Mouse (Mus musculus) left cerebral cortex, adult 18-20 months (tissue): ENCODE measurements around the gene Tead2. TPM values are rescaled to one million over a fixed set of nuclear protein-coding genes. Genes with fewer than 3 reads are reported as not detected.

Experiments used
- DNase-seq, 2 experiments: peaks; one replicate each; pipeline ENCODE4 v3.0.0; 2021 to 2022; ENCODE audit warnings: low spot score in 2 of 2, mixed read lengths in 1 of 2
- total RNA-seq, 2 experiments: library from RNA; stranded (reverse); gene quantifications; 2 replicates each; pipeline ENCODE4 v1.2.3; 2021

The Tead2 gene
- total RNA-seq, 2 experiments from 2014 or later = 2.1 to 4.3 TPM

- no peak for DNase-seq
These were observed 24.4 kb upstream of the Tead2 start for GRCm38 (mm10) chr7:45191161-45191560.

GRCm38 (mm10) chr7:45191803-45192363 lies 23.7 kb upstream of the Tead2 start:
- no peak for DNase-seq

- DNase-seq = no peak
These were observed 22.8 kb upstream of the Tead2 start for GRCm38 (mm10) chr7:45192585-45193310.

GRCm38 (mm10) chr7:45193406-45193805 lies 22.1 kb upstream of the Tead2 start:
- no peak for DNase-seq

DNA sequence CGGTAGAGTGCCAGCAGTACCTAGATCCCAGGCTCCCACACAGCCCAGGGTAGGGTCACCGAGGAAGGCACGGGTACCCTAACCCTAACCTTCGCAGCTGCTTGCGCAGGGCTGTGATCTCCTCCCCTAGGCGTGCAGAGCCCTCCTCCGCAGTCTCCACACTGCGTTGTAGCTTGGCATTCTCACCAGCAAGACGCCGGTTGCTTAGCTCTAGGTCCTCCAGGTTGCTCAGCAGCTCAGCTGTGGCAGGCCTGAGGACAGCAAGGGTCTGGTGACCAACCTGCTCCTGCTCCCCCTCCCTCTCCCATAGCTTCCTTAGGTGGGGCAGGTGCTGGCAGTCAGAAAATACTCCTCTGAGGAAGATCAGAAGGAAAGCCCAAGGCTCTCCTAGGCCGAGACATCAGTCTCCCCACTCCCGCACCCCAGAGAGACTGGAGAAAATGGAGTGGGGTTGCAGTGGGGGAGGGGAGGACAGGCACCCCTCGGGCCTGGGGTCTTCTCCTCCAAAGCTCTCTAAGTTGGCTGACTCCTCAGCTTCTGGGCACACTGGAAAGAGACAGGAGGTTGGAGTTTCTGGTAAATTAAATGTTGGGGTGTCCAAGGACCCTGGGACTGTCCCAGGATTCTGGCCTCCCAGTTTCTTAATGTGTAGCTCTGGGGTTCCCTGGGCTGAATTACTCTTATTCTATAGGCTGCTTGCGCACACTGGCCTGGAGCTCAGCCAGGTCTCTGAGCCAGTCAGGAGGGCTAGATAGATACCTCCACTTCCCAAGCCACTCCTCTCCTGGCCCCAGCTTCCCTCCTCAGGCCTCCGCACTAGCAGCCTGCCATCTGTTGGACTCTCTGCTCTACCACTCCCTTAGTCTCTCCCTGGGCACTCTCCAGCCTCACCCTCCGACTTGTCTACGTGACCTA lies 21.4 kb upstream of the Tead2 start:
- DNase-seq = no peak

GRCm38 (mm10) chr7:45195341-45196175 lies 20.0 kb upstream of the Tead2 start:
- DNase-seq = no peak

DNA sequence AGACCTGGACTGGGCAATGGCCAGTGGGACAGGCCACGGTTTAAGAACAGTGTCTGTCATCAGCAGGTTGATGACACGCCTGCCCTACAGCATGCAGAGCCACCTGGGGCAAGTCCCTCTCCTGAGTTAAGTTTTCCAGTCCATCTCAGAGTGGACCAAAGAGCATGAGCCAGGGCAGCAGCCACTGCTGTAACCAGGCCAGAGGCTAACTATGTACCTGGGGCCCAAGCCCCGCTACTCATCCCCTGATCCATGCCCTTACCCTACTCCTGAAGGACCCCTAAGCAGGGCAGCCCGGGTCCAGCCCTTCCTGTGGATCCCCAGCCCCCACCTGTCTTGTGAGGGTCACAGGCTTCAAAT lies 19.4 kb upstream of the Tead2 start:
- no peak for DNase-seq

DNA sequence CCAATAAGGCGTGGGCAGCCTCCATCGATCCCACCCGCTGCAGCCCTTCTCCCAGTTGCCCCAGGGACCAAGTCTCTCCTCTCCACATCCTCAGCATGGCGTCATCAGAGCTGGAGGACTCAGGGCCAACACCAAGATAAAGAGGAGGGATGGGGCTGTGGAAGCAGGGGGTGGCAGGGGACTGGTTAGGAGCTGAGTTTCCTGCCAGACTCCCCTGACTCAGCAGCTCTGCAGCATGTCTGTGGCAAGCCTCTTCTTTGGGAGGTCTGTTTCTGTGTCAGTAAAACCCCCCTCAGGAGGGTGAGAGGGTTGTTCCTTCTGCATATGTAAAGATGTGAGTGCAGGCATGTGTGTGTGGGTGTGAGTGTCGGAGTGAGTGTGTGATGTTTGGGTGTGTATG lies 18.6 kb upstream of the Tead2 start:
- DNase-seq = no peak

DNA sequence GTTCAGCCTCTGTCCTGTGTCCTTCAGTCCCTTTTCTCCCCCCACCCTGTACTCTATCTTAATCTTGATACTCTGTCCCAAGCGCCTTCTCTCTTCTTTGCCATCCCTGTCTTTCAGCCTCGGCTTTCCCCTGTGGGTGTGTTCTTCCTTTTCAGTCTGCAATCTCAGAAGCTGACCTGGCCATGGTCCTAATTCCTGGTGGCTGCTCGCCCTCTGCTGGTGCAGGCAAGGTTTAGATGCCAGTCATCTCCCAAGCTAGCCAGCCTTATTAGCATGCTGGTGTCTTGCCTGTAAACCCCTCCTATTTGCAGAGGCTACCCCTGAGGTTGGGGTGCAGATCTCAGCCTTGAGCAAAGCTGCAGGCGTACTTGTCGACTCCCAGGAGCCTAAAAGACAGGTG lies 17.1 kb upstream of the Tead2 start:
- peak; percentile 71 to 75 for DNase-seq

GRCm38 (mm10) chr7:45198961-45199360 lies 16.6 kb upstream of the Tead2 start:
- peak in 1 of 2 experiments; percentile 67 for DNase-seq

- DNase-seq = no peak
These were observed 12.9 kb upstream of the Tead2 start for GRCm38 (mm10) chr7:45202654-45203053.

DNA sequence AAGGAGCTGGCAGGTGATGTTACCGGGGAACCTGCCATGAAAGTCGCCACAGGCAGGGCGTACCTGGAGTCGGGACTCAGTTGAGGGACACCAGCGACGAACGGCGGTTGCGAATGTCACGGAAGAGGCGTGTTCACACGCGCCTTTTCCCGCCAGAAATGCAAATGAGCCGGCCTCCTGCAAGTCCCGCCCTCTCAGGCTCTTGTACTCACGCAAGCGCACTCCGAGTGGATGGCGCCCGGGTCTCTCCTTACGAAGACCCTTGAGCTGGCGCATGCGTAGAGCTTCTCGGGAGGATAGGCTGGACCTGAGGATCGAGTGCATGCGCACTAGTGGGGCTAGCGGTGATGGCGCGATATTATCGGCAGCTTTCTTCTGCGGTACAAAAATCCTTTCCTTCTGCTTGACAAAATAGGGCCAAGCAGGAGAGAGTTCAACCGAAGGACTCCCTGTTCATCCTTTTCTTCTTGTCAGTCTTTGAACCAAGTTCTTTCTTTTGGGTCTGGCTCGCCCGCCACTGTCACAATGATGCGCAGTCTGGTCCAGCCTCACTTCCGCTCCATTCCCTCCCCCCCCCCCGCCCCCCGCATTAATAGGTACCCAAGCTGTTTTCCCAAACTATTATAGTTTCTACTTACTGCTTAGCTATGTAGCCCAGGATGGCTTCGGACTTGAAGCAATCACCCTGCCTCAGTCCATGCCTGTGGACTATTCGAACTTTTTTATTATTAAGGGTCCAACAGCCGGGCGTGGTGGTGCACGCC lies 11.0 kb upstream of the Tead2 start, which contains the start of gene Ccdc155:
Ccdc155 (minus strand) TSS at position 513 of the 764 bp plus-strand sequence.
- DNase-seq = peak; percentile 87 to 91

DNA sequence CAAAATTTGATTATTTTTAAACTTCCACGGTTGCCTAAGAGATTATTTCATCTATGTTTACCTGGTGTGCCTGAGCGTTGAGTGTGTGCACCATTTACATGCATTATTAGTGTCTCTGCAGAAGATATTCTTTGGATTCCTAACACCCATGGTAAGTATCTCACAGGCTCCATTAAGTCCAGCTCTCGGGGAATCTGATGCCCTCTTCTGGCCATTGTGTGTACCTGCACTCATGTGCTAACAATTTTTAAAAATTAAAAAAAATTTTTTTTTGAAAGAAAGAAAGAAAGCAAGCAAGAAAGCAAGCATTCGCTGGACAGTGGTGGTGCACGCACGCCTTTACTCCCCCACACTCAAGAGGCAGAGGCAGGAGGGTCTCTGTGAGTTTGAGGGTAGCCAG lies 7.3 kb upstream of the Tead2 start:
- DNase-seq = no peak

- DNase-seq = no peak
These were observed 4.5 kb upstream of the Tead2 start for GRCm38 (mm10) chr7:45211070-45211469.

DNA sequence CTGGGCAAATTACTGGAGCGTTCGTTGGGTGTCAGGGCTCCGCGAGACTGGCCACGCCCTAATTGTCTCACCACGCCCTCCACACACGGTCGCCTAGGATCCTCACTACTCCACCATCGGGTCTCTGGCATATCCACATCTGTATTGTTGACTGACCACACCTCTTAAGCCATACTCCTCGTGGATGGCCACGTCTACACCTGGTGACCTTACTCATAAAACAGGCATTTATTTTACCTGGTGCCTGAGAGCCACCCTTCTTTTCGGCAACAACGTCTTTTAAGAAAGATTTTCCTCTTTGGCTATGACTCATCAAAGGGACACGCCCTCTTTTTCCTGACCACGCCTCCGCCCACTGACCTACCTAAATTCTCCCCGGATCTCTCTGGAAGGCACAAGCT lies 3.7 kb upstream of the Tead2 start, which contains the start of gene Dkkl1:
Dkkl1 (minus strand) TSS at position 297 of the 401 bp plus-strand sequence.
- no peak for DNase-seq

- DNase-seq = no peak
These were observed 3.2 kb upstream of the Tead2 start for GRCm38 (mm10) chr7:45212356-45212755.

GRCm38 (mm10) chr7:45213708-45214107 lies 1.8 kb upstream of the Tead2 start:
- DNase-seq = no peak

DNA sequence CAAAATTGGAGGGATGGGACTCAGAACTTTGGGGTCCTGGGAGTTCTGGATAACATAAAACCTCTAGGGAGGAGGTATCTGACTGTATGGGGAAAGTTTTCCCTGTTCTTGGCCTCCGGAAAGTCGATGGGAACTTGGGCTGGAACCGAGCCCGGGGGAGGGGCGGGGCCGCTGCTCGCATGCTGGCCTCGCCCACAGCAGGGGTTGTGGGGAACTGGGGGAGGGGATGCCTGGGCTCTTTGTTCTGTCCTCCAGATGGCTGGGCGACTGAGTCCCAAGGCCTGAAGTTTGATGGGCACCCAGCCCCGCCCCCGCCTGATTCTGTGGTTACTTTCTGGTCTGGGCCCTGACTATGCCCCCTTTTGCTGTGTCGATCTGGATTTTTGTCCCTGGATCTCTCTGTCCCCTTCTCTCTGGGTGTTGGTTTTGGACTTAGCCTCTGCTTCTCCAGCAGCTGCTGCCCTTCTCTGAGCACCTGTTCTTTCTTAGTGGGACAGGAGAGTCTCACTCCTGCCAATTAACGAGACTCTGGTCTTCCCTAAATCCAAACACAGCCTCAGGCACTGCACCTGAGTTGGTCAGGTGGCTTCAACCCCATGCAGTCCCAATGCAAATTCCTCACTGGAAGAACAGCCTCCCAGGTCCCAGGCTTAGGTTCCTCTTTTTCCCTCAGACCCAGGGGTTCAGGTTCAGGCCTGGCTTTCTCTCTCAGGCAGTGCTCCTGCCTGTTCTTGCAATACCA lies 1.1 kb downstream of the Tead2 start:
- DNase-seq = no peak

DNA sequence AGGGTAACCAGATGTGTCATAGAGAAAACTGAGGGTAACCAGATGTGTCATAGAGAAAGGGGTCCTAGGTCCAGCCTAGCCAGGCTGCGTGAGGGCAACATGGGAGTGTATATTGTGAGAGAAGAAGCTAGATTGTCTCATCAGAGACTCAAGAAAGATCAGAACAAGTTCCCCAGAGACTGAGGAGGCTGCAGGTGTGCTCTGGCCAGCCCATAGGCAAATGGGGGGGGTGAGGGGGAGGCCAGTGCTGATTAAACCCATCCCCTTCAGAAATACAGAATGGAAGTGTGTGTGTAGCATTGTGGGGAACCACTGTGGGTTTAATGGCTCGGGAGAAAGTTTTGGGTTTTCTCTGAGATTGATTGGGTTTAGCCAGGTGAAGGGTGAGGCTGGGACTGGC lies 6.1 kb downstream of the Tead2 start:
- no peak for DNase-seq

DNA sequence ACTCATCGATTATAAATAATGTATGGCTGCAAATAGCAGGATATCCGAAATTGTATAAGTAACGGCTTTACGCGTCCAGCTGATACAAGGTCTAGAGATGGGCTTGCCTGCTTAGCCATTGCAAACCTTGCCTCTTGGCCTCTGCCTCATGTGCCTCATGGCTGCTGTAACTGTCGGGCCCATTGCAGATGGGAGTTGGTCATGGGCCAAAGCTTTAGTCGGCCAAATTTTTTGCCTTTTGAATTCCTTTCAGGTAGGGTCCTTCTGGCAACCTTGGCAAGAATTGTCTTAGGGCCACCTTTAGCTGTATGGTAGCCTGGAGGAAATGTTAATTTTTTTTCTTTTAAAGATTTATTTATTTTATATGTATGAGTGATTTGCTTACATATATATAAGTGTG lies 9.3 kb downstream of the Tead2 start:
- DNase-seq = no peak
